ENCODE assay signal across 28 mouse cellular contexts in genomic region chr11:43823349-43823748, GRCm38 (mm10).
A peak's percentile ranks its signal among the peaks of the same experiment; 100 is the strongest.
DNase-seq lines count a peak whose midpoint lies in the region; ATAC-seq and TF ChIP-seq lines count a peak whose summit lies in the region.
"Had no signal": no experiment of that assay in that cellular context is flagged by ENCODE, and none has a peak within 500 bp of the region (broad histone marks: within the 10 kb centered on the region; RNA-seq: fewer than 3 reads in every experiment).

No protein-coding gene starts in this region.

- H3K27ac ChIP-seq in heart, embryonic 12.5 days (ENCODE audit: poor library complexity, severe bottlenecking) = peak overlapping the region; percentile 54
- no peak overlapping the region for H3K27ac ChIP-seq in lung, postnatal 0 days (ENCODE audit: low read length)
- no peak overlapping the region for H3K27ac ChIP-seq in embryonic facial prominence, embryonic 10.5 days (replicated peaks)
- H3K27ac ChIP-seq: embryonic facial prominence, embryonic 12.5 days; hindbrain, embryonic 13.5 days; limb, embryonic 10.5 days; limb, embryonic 15.5 days; stomach, embryonic 15.5 days had no signal

- no peak overlapping the region for H3K9ac ChIP-seq in heart, embryonic 12.5 days
- H3K9ac ChIP-seq in lung, postnatal 0 days (replicated peaks; ENCODE audit: low read depth) = no peak overlapping the region
- H3K9ac ChIP-seq: embryonic facial prominence, embryonic 12.5 days; hindbrain, embryonic 13.5 days; limb, embryonic 15.5 days; liver, postnatal 0 days; stomach, embryonic 15.5 days had no signal

- H3K4me1 ChIP-seq in heart, embryonic 12.5 days (replicated peaks) = peaks cover 28% of the 10 kb centered on the region
- H3K4me1 ChIP-seq in lung, postnatal 0 days (ENCODE audit: insufficient read depth, low read depth, low read length) = no peaks in the 10 kb centered on the region
- no peaks in the 10 kb centered on the region for H3K4me1 ChIP-seq in embryonic facial prominence, embryonic 10.5 days
- H3K4me1 ChIP-seq: embryonic facial prominence, embryonic 12.5 days; hindbrain, embryonic 13.5 days; limb, embryonic 10.5 days; limb, embryonic 15.5 days; stomach, embryonic 15.5 days had no signal

- H3K36me3 ChIP-seq in heart, embryonic 12.5 days = no peaks in the 10 kb centered on the region
- H3K36me3 ChIP-seq in lung, postnatal 0 days (ENCODE audit: insufficient read depth, low read length) = no peaks in the 10 kb centered on the region
- no peaks in the 10 kb centered on the region for H3K36me3 ChIP-seq in embryonic facial prominence, embryonic 10.5 days (replicated peaks)
- H3K36me3 ChIP-seq: embryonic facial prominence, embryonic 12.5 days; hindbrain, embryonic 13.5 days; limb, embryonic 10.5 days; limb, embryonic 15.5 days; stomach, embryonic 15.5 days had no signal

- TF ChIP-seq EP300 in lung, postnatal 0 days (IDR thresholded peaks at IDR 0.05) = no peak

- ATAC-seq in heart, embryonic 12.5 days (ENCODE audit: insufficient number of reproducible peaks, low FRiP score) = no peak
- no peak for ATAC-seq in lung, postnatal 0 days
- ATAC-seq: CD4-positive, CD25-positive, alpha-beta regulatory T cell, adult 4 months; forebrain, embryonic 14.5 days; intestine, embryonic 16.5 days; liver, postnatal 0 days; midbrain, embryonic 16.5 days had no signal

- WGBS in heart, embryonic 12.5 days = 45% methylated on average over 5 of the region's 5 CpGs
- 46% methylated on average over 5 of the region's 5 CpGs for WGBS in lung, postnatal 0 days
- WGBS in embryonic facial prominence, embryonic 10.5 days = 68% methylated on average over 5 of the region's 5 CpGs

- no peak overlapping the region for H3K4me2 ChIP-seq in heart, embryonic 12.5 days
- H3K4me2 ChIP-seq in lung, postnatal 0 days (replicated peaks; ENCODE audit: low read depth, low read length) = no peak overlapping the region
- H3K4me2 ChIP-seq: embryonic facial prominence, embryonic 12.5 days; hindbrain, embryonic 13.5 days; limb, embryonic 15.5 days; midbrain, embryonic 11.5 days; stomach, embryonic 15.5 days had no signal

- H3K27me3 ChIP-seq in heart, embryonic 12.5 days (replicated peaks) = no peaks in the 10 kb centered on the region
- no peaks in the 10 kb centered on the region for H3K27me3 ChIP-seq in lung, postnatal 0 days (replicated peaks; ENCODE audit: insufficient read depth, low read length)
- no peaks in the 10 kb centered on the region for H3K27me3 ChIP-seq in embryonic facial prominence, embryonic 10.5 days (replicated peaks; ENCODE audit: low read depth, poor library complexity, severe bottlenecking)
- H3K27me3 ChIP-seq: embryonic facial prominence, embryonic 12.5 days; hindbrain, embryonic 13.5 days; limb, embryonic 15.5 days; stomach, embryonic 15.5 days had no signal

- TF ChIP-seq CTCF in lung, postnatal 0 days (IDR thresholded peaks at IDR 0.05) = no peak

- no peaks in the 10 kb centered on the region for H3K9me3 ChIP-seq in heart, embryonic 12.5 days (replicated peaks)
- H3K9me3 ChIP-seq in lung, postnatal 0 days (ENCODE audit: low read length) = no peaks in the 10 kb centered on the region
- H3K9me3 ChIP-seq in embryonic facial prominence, embryonic 10.5 days = no peaks in the 10 kb centered on the region
- H3K9me3 ChIP-seq: embryonic facial prominence, embryonic 12.5 days; hindbrain, embryonic 13.5 days; limb, embryonic 10.5 days; limb, embryonic 15.5 days; stomach, embryonic 15.5 days had no signal

- no peak overlapping the region for H3K4me3 ChIP-seq in heart, embryonic 12.5 days
- no peak overlapping the region for H3K4me3 ChIP-seq in lung, postnatal 0 days (ENCODE audit: low read depth, low read length)
- H3K4me3 ChIP-seq in embryonic facial prominence, embryonic 10.5 days = no peak overlapping the region
- H3K4me3 ChIP-seq: embryonic facial prominence, embryonic 12.5 days; hindbrain, embryonic 13.5 days; limb, embryonic 10.5 days; limb, embryonic 15.5 days; stomach, embryonic 15.5 days had no signal

- no peak for DNase-seq in heart, adult 11 months
- DNase-seq in kidney, postnatal 10 days = peak; percentile 47
- no peak for DNase-seq in kidney, postnatal 36 days
- peak; percentile 49 for DNase-seq in lung, postnatal 0 days (ENCODE audit: low spot score)
- DNase-seq in lung, postnatal 10 days = no peak
- DNase-seq in embryonic facial prominence, embryonic 10.5 days (ENCODE audit: low spot score) = no peak
- DNase-seq: adrenal gland, postnatal 14 days; cerebellum, adult 11 months; cerebellum, adult 9-10 months; cerebellum, postnatal 36 days; gastrocnemius, postnatal 14 days; kidney, adult 8-10 months; layer of hippocampus, postnatal 36 days; liver, postnatal 0 days; lung, postnatal 14 days; right cerebral cortex, postnatal 25 days; thymus, postnatal 14 days had no signal

Comparison
In these comparisons a context has a peak if more than half of its experiments do, and no peak if none do; other contexts are left out.
1. DNase-seq: peak in kidney, postnatal 10 days (single experiment) and lung, postnatal 0 days (single experiment); none in heart, adult 11 months (single experiment), kidney, postnatal 36 days (0 of 2), lung, postnatal 10 days (single experiment) and embryonic facial prominence, embryonic 10.5 days (single experiment).